Mouse (Mus musculus) adrenal gland, postnatal 25 days (tissue): ENCODE measurements around the gene BC035044. TPM values are rescaled to one million over a fixed set of nuclear protein-coding genes. Genes with fewer than 3 reads are reported as not detected.
A peak's percentile ranks its signal among the peaks of the same experiment; 100 is the strongest.
"Not testable (repeated sequence)": the region's sequence is repeated elsewhere in the genome, so short reads cannot be mapped to it uniquely, and the experiment has no call there.

Experiments
- DNase-seq: peaks from one replicate; pipeline ENCODE4 v3.0.0; 2021; ENCODE audit warnings: mixed read lengths
- microRNA-seq, 2 experiments: library from miRNA; unstranded; fragments of <30 nt; microRNA quantifications; one replicate each; pipeline ENCODE4 v1.2.0; 2021
- total RNA-seq: library from RNA; stranded (reverse); gene quantifications from 2 replicates; pipeline ENCODE4 v1.2.3, GENCODE M21; 2021

Gene BC035044
- total RNA-seq, 1 experiment from 2014 or later = 0.18 TPM

DNA sequence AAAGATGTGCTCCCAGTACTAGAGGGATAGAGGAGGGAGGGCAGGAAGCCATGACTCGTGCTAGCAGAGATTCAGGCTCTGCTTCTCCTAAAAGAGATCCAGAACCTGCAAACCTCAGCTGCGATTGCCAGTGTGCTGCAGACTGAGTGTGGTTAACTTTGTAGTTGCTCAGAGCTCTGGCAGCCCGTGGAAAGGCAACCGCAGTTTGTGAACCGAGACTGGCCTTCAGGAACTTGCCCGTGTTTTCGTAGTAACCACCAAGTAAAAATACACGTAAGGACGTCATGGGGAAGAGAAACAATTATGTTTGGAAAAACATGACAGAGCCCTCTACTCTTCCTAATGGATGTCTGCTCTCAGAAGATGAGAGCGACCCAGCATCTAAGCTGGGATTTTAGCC, 57.9 kb downstream of the BC035044 start:
- no peak for DNase-seq

DNA sequence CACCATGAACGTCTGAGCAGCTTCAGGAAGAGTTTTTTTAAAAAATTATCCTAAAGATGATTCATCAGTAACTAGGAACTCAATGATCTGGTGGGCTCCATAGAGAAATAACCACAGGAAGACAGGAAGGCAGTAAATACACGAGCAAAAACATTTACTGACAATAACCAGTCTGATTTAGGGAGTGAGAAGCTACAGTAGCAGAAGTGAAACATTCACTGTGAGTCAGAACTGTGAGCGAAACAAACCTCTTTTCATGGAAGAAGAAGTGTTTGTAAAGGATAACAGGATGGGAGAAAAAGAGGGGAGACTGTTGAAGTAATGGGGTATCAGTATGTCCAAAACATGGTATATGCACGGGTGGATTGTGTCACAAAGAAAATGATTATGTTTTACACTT, 61.1 kb downstream of the BC035044 start:
- DNase-seq = no peak

DNA sequence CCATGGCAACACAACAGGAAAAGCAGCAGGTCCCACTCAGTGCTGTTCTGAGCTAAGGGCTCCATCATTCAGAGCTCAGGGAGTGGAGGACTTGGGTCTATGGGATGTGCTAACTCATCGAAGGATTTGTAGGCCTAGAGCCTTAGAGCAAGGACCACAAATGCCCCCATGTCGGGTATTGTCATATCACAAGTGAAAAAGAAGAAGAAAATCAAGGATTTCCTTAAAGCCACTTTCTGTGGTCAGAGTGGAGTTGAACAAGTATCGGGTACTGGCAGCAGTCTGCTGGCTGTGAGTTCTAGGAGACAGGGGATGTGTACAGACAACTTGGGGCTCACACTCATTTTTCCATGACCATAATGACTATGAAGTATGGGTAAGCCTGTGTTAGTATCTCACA, 64.1 kb downstream of the BC035044 start:
- no peak for DNase-seq

DNA sequence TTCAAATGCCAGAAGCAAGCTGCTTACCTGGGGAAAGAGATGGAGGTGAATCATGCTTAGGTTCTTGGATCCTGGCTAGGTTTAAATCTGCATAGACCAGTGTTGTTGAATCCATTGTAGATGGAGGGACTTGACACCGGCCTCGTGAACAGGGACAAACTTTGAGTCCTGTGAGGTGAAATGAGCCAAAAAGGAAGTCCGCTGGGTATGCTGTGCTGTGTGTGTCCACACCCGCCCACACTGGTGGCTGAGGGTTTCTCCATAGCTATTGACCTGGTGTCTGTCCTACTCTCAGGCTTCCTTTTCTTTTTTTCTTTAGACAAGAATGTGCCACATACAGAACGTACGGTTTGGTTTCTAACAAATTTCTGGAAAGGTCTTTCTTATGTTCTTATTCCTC, 64.8 kb downstream of the BC035044 start, which contains the start of the genes Gm44511 and Klrb1b:
Gene Gm44511, minus strand, starts transcription at position 184 of the 400 bp plus-strand sequence.
Gene Klrb1b, minus strand, starts transcription at position 200 of the 400 bp plus-strand sequence.
- DNase-seq = no peak

DNA sequence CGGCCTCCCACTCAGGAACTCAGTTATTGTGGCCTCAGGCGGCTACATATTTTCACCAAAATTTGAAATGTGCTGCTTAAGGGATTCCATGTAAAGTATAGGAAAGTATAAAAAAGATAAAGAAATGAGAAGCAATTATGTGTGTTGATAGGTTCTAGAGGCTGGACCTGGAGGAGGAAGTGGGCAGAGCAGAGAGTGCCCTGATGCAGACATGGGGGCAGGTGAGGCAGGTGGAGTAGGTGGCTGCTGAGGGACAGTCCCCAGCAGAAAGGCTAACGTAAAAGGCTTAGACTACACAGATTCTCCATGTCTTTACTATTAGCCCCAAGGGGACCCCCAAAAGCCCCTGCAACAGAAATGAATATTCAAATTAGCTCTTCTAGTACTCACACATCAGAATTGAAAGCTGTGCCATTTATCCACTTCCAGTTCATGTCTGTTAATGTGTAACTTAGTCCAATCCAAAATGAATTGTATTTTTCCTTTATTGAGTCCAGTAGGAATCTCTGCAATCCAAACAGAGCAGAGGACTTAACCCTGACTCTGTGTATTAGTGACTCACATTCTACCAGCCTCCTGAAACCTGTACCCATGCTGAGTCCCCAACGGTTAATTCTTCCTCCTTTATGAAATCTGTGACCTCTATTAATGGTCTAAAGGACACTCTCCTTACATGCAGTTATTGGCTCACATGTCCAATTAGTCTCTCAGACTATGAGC, 72.7 kb downstream of the BC035044 start:
- no peak for DNase-seq

DNA sequence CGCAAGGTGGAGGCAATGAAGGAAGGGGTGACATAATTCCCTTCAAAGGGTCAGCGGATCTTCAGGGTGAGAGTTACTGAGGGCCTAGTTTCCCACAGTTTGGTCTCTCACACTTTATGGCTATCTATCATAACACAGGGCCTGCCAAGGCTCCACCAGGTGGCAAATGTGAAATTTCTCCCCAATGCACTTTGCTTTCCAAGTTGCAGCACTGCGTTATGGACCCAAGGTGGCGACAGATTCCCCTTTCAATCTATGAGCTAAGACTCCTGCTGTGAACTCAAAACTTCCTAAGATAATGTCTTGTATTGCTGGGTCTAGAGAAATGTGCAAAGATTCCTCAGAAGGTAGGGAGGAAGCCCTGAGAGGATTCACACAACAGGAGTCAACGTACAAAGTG, 82.4 kb downstream of the BC035044 start:
- no peak for DNase-seq

DNA sequence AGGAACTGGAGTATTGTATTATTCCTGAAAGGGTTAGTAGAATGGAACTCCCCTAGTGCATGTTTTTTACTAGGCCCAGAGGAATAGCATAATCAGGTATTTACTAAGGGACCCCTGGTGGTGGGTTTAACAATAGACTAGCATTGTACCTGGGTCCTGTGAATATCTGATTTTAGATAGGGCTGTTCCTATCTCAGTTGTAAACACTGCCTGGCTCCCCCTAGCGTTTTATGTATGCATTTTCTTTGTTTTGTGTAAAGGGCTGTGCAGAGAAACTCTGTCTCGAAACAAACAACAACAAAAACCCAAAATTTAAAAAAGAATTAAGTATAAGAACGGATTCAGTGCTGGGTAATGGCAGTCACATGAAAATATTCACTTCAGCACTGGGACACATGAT, 83.9 kb downstream of the BC035044 start:
- DNase-seq = no peak

DNA sequence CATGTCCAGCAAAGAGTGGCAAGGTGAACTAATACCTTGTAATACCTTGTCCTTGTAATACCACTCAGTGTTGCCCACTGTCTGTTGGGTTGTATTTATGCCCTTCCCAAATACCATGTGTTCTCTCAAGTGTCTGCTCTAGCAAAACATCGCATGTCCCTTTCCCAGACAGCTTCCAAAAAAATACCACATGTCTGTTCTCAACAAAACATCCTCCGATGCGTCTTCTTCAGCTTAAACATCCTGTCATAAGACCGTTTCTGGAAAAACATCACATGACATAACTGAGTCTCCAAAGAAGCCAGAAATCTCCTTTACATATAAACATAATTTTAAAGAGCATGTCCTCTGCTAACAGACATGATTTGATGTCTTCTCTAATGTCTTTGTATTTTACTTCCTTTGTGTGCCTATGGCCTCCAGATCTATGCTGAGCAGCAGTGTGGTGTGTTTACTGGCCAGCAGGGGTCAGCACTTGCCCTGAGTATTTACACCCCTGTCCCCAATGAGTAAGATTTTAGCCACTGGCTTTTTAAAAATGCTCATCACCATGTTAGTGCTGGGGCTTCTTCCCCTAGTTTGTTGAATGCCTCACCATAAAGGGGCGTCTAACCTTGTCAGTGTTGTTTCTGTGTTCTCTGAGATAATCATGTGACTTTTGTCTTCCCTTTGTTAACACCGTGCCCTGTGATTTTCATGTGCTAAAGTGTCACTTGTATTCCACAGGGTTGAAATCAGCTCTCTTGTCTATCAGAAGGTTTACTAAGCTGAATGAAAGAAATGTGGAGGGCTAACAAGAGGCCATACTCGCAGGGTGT, 85.9 kb downstream of the BC035044 start:
- DNase-seq = peak; percentile 61

DNA sequence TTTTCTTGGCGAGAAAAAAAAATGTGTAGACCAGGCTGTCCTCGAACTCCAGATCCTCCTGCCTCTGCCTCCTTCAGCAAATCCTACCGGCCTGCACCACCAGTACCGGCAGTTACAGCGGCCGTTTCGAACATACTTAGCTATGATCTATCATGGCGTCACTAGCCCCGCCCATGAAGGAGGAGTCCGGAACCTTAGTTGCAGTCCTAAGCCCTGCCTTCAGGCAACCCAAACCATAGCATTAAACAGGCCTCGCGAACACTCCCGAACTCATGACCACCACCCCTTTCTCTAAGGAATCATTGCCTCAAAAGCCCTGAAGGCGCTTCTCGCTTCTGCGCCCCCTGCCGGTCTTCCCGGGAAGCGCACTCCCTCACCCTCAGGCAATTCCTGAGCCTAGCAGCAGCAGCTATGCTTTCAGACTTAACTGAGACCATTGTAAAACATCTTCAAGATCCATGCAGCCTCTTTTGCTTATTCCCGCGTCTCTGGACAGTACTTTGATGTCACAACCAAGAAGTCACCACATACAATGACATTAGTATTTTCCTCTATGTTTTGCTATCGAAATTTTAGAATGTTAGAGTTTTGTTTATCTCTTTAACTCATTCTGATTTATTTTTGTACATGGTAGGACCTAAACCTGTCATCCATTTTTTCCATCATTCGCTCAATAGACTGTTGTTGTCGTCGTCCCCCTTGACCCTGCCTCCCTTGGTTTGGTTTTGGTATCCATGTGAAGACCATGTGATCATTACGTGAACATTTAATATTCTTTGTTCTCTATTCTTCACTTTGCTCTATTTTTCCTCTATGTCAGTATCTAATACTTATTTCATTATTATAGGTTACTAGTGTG, 87.7 kb downstream of the BC035044 start:
- peak; percentile 94 for DNase-seq

DNA sequence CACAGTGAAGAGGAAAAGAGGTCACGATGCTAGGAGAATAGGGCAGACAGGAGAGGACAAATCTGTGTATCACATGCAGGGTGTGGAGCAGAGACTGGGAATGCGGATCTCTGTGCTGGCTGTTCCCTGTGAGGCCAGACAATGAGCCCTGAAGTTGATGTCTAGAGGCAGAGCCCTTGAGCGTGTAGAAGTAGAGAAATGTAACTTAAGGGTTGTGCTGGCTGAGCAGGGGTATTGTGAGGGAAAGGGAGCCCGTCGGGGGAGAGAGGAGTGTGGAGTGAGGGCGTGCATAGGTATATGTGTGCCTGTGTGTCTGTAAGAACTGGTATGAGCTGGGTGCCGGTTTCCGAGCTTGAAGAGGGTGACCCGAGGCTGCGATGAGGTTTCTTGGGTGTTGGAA, 88.4 kb downstream of the BC035044 start:
- no peak for DNase-seq

DNA sequence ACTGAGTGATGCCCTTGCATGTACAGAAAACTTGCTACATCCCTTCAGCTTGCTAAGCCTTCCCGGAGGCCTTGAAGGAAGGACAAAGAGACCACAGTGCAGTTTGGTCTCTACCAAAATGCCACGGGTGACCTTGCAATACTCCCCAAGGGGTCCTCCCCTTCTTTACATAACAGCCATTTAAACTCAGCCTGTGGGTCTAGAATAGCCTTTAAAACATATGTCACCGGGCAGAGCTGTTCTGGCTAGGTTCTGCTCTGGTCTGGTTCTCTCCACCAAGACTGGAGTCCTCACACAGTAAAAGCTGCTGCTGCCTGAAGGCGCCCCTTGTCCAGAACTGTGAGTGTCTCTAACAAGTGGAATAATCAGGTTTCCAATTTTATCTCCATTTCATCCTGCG, 90.2 kb downstream of the BC035044 start:
- not testable (repeated sequence) for DNase-seq

DNA sequence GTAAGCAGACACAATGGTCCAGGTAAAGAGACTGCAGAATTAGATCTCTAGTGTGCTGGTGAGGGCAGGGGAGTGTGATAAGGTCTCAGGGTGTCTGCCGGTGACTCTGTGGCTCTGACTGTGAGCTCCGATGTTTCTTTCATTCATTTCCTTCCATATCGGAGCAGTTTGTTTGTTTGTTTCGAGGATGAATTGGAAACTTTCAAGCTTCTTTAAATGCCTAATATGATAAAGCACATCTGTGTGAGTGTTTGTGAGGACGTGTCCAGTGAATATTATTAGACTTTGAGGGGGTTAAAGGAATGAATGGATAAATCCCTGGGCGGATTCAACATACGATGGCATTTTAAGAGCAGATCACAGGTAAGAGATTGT, 91.0 kb downstream of the BC035044 start:
- no peak for DNase-seq

DNA sequence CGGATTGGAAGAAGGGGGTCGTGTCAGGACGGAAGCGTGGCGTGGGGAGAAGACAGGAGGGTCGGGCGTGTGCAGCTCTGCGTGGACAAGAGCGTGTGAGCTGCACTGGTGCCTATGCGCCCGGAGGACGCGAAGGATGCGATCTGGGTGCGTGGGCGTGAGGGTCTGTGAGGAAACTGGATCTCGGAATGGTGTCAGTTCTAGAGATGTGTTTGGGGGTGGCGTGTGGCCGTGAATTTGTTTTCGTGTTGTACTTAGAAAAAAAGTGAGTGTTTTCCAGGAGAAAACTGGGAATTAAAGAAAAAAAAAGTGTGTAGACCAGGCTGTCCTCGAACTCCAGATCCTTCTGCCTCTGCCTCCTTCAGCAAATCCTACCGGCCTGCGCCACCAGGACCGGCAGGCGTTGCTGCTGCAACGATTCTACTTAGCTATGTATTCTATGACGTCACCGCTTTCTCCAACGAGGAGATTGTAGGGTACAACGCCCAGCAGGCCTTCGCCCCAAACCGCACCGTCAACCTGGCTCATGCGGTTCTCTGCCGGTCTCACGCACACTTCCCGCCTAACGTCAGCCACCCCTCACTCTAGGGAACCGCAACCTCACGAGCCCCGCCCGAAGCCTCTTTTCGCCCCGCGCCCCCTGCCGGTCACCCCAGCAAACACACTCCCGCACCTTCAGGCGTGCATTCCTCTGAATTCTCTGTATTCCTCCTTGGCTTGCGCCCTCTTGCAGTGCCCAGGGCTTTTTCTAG, 91.6 kb downstream of the BC035044 start:
- peak; percentile 76 for DNase-seq

Small RNA genes within 50 kb of the gene (microRNA-seq; reads per million reads assigned to microRNA genes)
- 0 reads per million in 2 experiments for gene Gm27336

Other genes starting within 250 kb of the BC035044 start
- 0.97 and 1.00 TPM in 2 replicates for gene Clec2h, start 228.7 kb downstream of the BC035044 start, total RNA-seq
- not detected in 2 replicates for gene Klrb1, start 168.1 kb downstream of the BC035044 start, total RNA-seq
- gene Klrb1c, start 101.9 kb downstream of the BC035044 start, total RNA-seq = not detected in 2 replicates
- gene Gm44511, start 64.8 kb downstream of the BC035044 start, total RNA-seq = not detected in 2 replicates
- not detected in 2 replicates for gene Klrb1b, start 64.8 kb downstream of the BC035044 start, total RNA-seq
- not detected in 2 replicates for gene Clec2i, start 3.5 kb downstream of the BC035044 start, total RNA-seq
- gene Clec2g, start 43.3 kb upstream of the BC035044 start, total RNA-seq = 2.0 TPM in 1 of 2 replicates, not detected in the other
- not detected in 2 replicates for gene Klrb1f, start 154.8 kb upstream of the BC035044 start, total RNA-seq
- gene Clec2e, start 209.8 kb upstream of the BC035044 start, total RNA-seq = not detected in 2 replicates